Mouse (Mus musculus) intestine, embryonic 16.5 days (tissue): ENCODE results near the gene Unc119b. TPM values are rescaled to one million over a fixed set of nuclear protein-coding genes. Genes with fewer than 3 reads are reported as not detected.
A peak's percentile ranks its signal among the peaks of the same experiment; 100 is the strongest.
"Not testable (repeated sequence)": the region's sequence is repeated elsewhere in the genome, so short reads cannot be mapped to it uniquely, and the experiment has no call there.

Experiments used
- ATAC-seq: fragments of 200-750 bp; cut with Nextera tagmentation; 2 replicates; pipeline ENCODE4 v1.8.0; 2017; ENCODE audit warnings: moderate TSS enrichment, moderate library complexity
- H3K27ac ChIP-seq: fragments of 300-500 bp; sonication (generic); 2 replicates; pipeline ENCODE4 v1.5.1; 2014; ENCODE audit warnings: mild to moderate bottlenecking, low read length
- H3K27me3 ChIP-seq: fragments of 300-500 bp; sonication (generic); replicated peaks from 2 replicates; pipeline ENCODE4 v1.6.1; 2014; ENCODE audit warnings: low read length, control low read depth, mixed read lengths; ENCODE audit not compliant: control insufficient read depth, insufficient read depth
- H3K36me3 ChIP-seq: fragments of 300-500 bp; sonication (generic); 2 replicates; pipeline ENCODE4 v1.6.1; 2014; ENCODE audit warnings: low read length, control low read depth; ENCODE audit not compliant: control insufficient read depth, insufficient read depth
- H3K4me1 ChIP-seq: fragments of 300-500 bp; sonication (generic); 2 replicates; pipeline ENCODE4 v1.6.1; 2014; ENCODE audit warnings: low read length, control low read depth, mixed read lengths; ENCODE audit not compliant: control insufficient read depth, insufficient read depth
- H3K4me2 ChIP-seq: fragments of 300-500 bp; sonication (generic); 2 replicates; pipeline ENCODE4 v1.6.1; 2014; ENCODE audit warnings: low read depth, low read length, control low read depth
- H3K4me3 ChIP-seq: fragments of 300-500 bp; sonication (generic); 2 replicates; pipeline ENCODE4 v1.5.1; 2014; ENCODE audit warnings: mild to moderate bottlenecking, low read length
- H3K9ac ChIP-seq: fragments of 300-500 bp; sonication (generic); 2 replicates; pipeline ENCODE4 v1.6.1; 2014; ENCODE audit warnings: low read depth, low read length
- H3K9me3 ChIP-seq: fragments of 300-500 bp; sonication (generic); 2 replicates; pipeline ENCODE4 v1.6.1; 2016; ENCODE audit warnings: low read length, control low read depth; ENCODE audit not compliant: control insufficient read depth
- WGBS: fragments of 180-500 bp; shearing (Covaris S2); extraction: QIAGEN DNeasy Blood & Tissue Kit; methylation state at CpG from one replicate; pipeline ENCODE4 v1.1.7; 2014; 5-methylcytosine and 5-hydroxymethylcytosine counted together
- polyA plus RNA-seq: library from polyadenylated mRNA; unstranded; fragments of >200 nt; fragmentation: Nextera tagmentation; extraction: Ambion mirVana; gene quantifications from 2 replicates; pipeline ENCODE4 v1.2.1, GENCODE M21; 2015

The Unc119b gene
- polyA plus RNA-seq, 1 experiment from 2014 or later, result 22.1 TPM

DNA sequence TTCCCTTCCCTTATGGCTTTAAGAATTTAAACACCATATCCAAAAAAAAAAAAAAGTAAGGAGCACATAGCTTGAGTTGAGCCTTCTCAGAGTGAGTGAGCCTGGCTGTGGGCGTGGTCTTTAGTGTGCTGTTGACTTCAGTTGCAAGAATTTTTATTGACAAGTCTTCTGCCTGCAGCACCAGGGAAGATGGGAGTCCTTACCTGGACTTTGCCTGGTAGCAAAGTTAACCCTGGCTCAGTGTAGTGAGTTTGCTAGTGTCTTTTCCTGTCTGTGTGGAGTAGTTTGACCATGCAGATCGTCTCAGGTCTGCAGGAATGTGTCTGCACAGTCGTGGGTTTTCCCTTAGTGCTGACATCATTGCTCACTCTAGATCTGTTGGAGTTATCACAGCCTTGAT lies 43.8 kb downstream of the Unc119b start:
- peak; percentile 55 for ATAC-seq
- 52% methylated on average over 3 of the region's 3 CpGs for WGBS
- Histone ChIP-seq H3K9me3 (0 out of 2 replicates have a peak, but pooled peaks cover 7% of the 10 kb centered on the region), H3K27me3 (no peaks in the 10 kb centered on the region), H3K4me3 (no peak overlapping the region), H3K27ac (no peak overlapping the region; the same call in 1 of the 2 replicates), H3K4me2 (no peak overlapping the region), H3K9ac (no peak overlapping the region), H3K36me3 (peaks cover 38% of the 10 kb centered on the region), H3K4me1 (peaks cover 3% of the 10 kb centered on the region; the same call in 1 of the 2 replicates)

DNA sequence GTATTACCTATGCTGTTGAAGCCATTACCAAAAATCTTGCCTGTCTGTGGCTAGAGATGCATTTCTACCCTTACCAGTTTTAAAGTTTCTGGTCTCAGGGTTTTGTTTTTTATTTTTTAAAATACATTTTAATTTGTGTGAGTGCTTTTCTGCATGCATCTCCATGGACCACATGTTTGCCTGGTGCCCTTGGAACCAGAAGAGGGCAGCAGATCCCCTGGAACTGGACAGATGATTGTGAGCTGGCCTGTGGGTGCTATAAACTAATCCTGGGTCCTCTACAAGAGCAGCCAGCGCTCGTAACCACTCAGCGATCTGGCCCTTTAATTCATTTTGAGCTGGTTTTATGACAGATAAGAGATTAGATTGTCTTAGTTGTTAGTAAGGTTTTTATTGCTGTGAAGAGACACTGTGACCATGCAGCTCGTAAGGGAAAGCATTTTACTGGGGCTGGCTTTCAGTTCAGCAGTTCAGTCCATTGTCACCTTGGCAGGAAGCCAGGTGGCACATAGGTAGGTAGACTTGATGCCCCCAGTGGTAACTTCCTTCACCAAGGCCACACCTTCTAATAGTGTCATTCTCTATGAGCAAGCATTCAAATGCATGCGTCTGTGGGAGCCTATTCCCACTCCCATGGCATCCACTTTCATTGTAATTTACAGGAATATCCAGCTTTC lies 45.0 kb downstream of the Unc119b start:
- Histone ChIP-seq H3K27me3 (no peaks in the 10 kb centered on the region), H3K9ac (no peak overlapping the region), H3K9me3 (0 out of 2 replicates have a peak, but pooled peaks cover 7% of the 10 kb centered on the region), H3K36me3 (peaks cover 31% of the 10 kb centered on the region), H3K27ac (no peak overlapping the region), H3K4me2 (no peak overlapping the region), H3K4me3 (no peak overlapping the region), H3K4me1 (peaks cover 3% of the 10 kb centered on the region; the same call in 1 of the 2 replicates)
- WGBS, result 75% methylated on average over 5 of the region's 5 CpGs
- peak; percentile 82 for ATAC-seq

DNA sequence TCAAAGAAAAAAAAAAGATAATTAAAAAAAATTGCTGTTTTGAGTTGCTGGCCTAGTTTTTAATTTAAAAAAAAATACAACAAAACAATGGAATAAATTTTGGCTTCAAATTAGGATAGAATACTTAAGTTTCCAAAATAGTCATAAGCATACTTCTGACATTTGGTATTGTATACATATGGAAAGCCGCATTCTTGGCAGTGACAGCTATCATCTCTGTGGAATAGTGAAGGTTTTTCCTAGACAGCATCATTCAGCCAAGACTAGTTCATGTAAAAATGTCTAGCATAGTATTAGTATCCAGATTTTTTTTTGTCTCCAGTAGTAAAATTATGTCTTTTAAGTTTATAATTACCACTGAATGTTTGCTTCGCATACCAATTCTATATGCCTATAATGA lies 49.1 kb downstream of the Unc119b start:
- no peak overlapping the region for H3K27ac ChIP-seq
- H3K36me3 ChIP-seq, result peaks cover 39% of the 10 kb centered on the region

DNA sequence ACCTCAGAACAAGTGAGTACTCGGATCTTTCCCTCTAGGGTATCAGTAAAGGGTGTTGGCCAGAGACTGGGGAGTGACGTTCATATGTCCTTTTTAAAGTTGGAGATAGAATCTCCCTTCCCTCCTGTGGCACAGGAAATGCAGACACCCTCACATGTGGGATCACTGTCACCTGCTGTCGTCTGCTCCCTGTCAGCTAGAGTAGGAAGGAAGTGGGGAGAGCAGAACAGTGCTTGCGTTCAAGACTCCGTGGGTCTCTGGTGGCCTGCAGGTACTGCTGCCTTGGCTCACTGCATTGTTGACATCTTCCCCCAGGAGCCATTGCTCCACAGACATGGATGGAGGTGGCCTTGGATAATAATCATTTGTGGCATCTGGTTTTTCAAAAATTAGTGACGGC lies 51.3 kb downstream of the Unc119b start:
- Histone ChIP-seq H3K27me3 (no peaks in the 10 kb centered on the region), H3K9ac (no peak overlapping the region), H3K27ac (no peak overlapping the region), H3K9me3 (no peaks in the 10 kb centered on the region), H3K36me3 (peaks cover 27% of the 10 kb centered on the region), H3K4me2 (no peak overlapping the region), H3K4me1 (no peaks in the 10 kb centered on the region), H3K4me3 (no peak overlapping the region)
- no peak for ATAC-seq
- WGBS, result 88% methylated on average over 6 of the region's 6 CpGs

More for the DNA sequence above, 49.1 kb downstream of the Unc119b start:
- 98% methylated on average over 2 of the region's 2 CpGs for WGBS
- no peak for ATAC-seq
- Histone ChIP-seq H3K4me2 (no peak overlapping the region), H3K4me1 (peaks cover 3% of the 10 kb centered on the region; the same call in 1 of the 2 replicates), H3K27me3 (no peaks in the 10 kb centered on the region), H3K4me3 (no peak overlapping the region), H3K9ac (no peak overlapping the region), H3K9me3 (0 out of 2 replicates have a peak, but pooled peaks cover 7% of the 10 kb centered on the region)

DNA sequence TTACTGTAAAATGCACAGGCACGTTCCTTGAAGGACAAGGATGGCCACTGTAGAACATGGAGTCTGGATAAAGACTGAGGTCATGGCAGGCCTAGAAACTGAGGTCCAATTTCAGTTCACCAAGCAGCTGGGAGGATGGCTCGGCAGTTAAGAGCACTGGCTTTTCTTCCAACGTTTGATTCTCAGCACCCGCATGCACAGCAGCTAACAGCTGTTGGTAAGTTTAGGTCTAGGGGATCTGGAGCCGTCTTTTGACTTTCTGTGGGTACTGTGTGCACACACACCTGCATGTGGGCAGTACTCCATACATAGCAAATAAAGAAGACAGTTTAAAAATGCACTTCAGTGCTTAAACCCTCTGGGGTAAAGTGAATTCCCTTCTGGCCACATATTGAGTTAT lies 53.1 kb downstream of the Unc119b start:
- H3K27me3 ChIP-seq, result no peaks in the 10 kb centered on the region
- 82% methylated on average over 5 of the region's 5 CpGs for WGBS
- no peak overlapping the region for H3K9ac ChIP-seq
- H3K4me2 ChIP-seq, result no peak overlapping the region
- peaks cover 3% of the 10 kb centered on the region; the same call in 1 of the 2 replicates for H3K4me1 ChIP-seq
- no peak overlapping the region for H3K27ac ChIP-seq
- no peaks in the 10 kb centered on the region for H3K9me3 ChIP-seq
- no peak for ATAC-seq
- H3K4me3 ChIP-seq, result no peak overlapping the region
- peaks cover 17% of the 10 kb centered on the region for H3K36me3 ChIP-seq

DNA sequence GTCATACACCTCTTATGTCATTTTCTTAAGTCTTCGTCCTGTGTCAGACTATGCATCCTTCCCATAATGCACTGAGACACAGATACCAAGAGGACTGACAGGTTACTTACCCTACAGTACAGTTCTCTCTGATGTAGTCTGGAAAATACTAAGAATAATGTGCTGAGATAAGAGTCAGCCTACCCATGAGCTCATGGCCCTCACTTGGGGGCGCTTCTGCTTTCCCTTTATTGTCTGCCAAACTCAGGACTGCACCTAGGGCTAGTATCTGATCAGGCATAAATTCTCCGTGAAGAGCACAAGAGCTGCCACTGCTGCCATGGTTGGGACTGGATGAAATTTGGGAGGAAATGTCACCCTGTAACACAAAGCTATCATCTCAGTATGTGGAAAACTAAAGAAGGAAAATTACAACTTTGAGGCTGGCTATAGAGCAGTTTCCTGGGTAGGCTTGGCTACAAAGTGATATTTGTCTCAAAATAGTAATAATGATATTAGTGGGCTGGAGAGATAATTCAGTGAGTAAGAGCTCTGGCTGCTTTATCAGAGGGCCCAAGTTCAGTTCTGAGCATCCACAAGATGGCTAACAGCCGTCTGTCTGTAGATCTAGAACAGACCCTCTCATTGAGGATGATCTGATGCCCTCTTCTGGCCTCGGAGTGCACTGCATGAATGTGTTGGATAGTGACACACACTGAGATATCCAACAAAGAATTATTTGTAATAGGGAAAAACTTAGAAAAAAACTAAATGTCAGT lies 58.5 kb downstream of the Unc119b start:
- Histone ChIP-seq H3K27me3 (no peaks in the 10 kb centered on the region), H3K9ac (no peak overlapping the region), H3K4me2 (no peak overlapping the region), H3K4me3 (no peak overlapping the region), H3K36me3 (0 out of 2 replicates have a peak, but pooled peaks cover 6% of the 10 kb centered on the region), H3K9me3 (no peaks in the 10 kb centered on the region), H3K27ac (no peak overlapping the region), H3K4me1 (peaks cover 19% of the 10 kb centered on the region)
- ATAC-seq, result no peak
- WGBS, result 60% methylated on average over 5 of the region's 5 CpGs

DNA sequence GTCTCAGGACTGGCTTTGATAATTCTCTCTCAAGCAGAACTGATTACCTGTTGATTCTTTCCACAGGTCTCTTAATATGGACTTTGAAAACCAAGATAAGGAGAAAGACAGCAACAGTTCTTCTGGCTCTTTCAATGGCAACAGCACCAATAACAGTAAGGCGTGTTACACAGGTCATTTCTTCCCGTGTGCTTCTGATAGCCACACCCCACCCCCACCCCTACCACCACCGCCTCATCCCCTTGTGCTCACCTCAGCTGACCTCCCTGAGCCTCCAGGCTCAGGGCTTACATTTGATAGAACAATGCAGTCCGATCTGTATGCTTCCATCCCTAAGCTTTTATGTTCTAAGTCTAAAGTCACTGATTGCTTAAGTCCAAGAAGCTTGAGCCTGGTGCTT lies 60.0 kb downstream of the Unc119b start:
- no peak overlapping the region for H3K4me3 ChIP-seq
- H3K27ac ChIP-seq, result peak overlapping the region; percentile 60; the same call in 1 of the 2 replicates
- H3K9me3 ChIP-seq, result no peaks in the 10 kb centered on the region
- no peaks in the 10 kb centered on the region for H3K27me3 ChIP-seq
- H3K9ac ChIP-seq, result no peak overlapping the region
- 0 out of 2 replicates have a peak, but pooled peaks cover 6% of the 10 kb centered on the region for H3K36me3 ChIP-seq
- no peak overlapping the region for H3K4me2 ChIP-seq
- 57% methylated on average over 4 of the region's 4 CpGs for WGBS
- peaks cover 31% of the 10 kb centered on the region for H3K4me1 ChIP-seq
- ATAC-seq, result peak; percentile 83

DNA sequence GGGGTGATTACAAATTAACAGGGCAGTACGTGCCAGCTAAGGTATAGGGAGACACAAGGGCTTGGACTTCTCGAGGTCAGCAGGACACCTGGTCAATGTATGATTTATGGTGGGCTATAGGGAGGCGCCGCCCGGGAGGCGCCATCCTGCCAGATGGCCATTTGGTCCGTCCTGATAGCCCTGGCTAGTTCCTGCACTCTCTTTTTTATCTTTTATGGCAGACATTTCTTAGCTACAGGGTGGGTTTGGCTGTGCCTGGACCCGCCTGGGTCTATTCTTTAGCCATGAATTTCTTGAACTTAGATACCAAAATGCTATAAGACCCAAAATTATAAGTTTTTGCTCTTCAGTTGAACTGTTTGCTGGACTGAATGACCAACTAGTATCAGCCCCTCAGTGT lies 61.5 kb downstream of the Unc119b start:
- not testable (repeated sequence) for H3K9ac ChIP-seq, H3K9me3 ChIP-seq, H3K36me3 ChIP-seq, ATAC-seq, H3K4me3 ChIP-seq, H3K4me2 ChIP-seq, H3K27ac ChIP-seq, H3K27me3 ChIP-seq
- WGBS, result 27% methylated on average over 8 of the region's 8 CpGs
- H3K4me1 ChIP-seq, result peaks cover 36% of the 10 kb centered on the region
